Mouse (Mus musculus): ENCODE measurements around the gene Bglap. TPM values are rescaled to one million over a fixed set of nuclear protein-coding genes. Genes with fewer than 3 reads are reported as not detected.

The Bglap gene
- polyA plus RNA-seq, 1 experiment, result 0.43 TPM

DNA sequence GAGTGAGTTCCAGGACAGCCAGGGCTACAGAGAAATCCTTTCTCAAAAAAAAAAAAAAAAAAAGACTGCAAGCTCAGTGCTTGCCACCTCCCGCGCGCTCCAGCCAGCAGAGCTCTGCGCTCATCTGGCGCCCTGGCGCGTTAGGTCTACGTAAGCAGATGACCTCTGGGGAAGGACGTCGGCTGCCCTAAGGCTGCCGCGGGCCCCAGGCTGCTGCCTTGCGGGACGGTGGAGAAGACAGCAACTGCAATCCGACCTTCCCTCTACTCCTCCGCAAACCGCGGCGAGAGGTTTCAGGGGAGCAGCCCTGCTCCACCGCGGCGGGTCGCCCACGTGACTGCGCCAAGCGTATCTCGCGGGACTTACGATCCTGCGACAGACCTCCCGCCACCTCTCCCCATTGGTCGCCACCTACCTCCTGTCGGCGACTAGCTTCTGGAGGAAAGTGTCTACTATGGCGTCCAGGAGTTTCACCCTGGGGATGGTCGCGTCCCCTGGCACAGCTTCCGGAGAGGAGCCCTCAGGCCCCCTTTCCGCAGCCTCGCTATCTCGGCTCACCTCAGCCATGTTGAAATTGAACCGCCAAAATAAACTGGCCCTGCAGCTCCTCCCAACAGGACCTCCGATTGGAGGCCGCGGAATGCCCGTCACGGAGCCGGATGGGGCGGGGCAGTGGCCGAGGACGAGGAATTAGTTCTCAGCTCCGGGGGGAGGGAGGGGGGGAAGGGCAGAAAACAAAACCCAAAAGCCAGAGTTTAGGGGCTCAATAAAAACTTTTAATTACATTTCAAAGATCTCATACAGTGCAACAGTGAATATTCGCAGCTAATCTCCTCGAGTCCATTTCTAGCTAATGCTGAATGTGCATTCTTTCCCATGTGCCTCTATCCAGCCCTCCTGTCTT is 25.7 kb upstream of the Bglap start, which contains the start of gene Pmf1:
Pmf1 (minus strand) TSS at position 591 of the 904 bp plus-strand sequence.
- DNase-seq (ENCODE audit: low read depth in 1 of 2, low spot score in 2 of 2), result peak; percentile 86 to 93
- Histone ChIP-seq H3K36me3 (ENCODE audit: control insufficient read depth, insufficient read depth, low read length) (peaks cover 2% of the 10 kb centered on the region), H3K27me3 (ENCODE audit: control insufficient read depth, insufficient read depth, low read length) (no peaks in the 10 kb centered on the region), H3K27ac (ENCODE audit: insufficient read depth, low read length) (peak within 1 kb of the TSS; percentile 98), H3K4me1 (ENCODE audit: control insufficient read depth, insufficient read depth, insufficient read length) (peaks cover 1% of the 10 kb centered on the region; the same call in 1 of the 2 replicates), H3K4me3 (ENCODE audit: extremely low read depth, insufficient read depth, insufficient read length) (peak within 1 kb of the TSS; percentile 90)
- WGBS, result under 1% methylated on average over 53 of the region's 54 CpGs
- peak; percentile 87 for TF ChIP-seq POLR2A (IDR thresholded peaks at IDR 0.05; ENCODE audit: low read depth, low read length)
- no peak for TF ChIP-seq CTCF (IDR thresholded peaks at IDR 0.05; ENCODE audit: extremely low read depth, insufficient read depth, insufficient read length, insufficient replicate concordance)

DNA sequence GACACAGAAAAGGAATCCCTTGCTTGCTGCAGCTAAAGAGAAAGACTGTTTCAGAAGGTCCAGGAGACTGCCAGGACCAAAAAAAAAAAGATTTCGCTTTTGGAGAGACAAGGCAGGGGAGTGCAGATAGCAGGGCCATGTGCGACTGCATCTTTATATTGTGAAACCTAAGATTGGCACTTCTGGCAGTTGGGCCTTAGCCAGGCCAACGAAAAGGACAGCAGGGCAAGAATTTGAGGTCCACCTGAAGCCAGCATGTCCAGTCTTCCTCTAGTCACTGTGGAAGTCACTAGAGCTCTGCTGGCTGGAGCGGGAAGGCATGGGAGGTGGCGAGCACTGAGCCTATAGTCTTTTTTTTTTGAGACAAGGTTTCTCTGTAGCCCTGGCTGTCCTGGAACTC is 24.7 kb upstream of the Bglap start:
- no peak for TF ChIP-seq CTCF (IDR thresholded peaks at IDR 0.05; ENCODE audit: extremely low read depth, insufficient read depth, insufficient read length, insufficient replicate concordance)
- TF ChIP-seq POLR2A (IDR thresholded peaks at IDR 0.05; ENCODE audit: low read depth, low read length), result no peak
- 58% methylated on average over 5 of the region's 5 CpGs for WGBS
- Histone ChIP-seq H3K4me1 (ENCODE audit: control insufficient read depth, insufficient read depth, insufficient read length) (peaks cover 1% of the 10 kb centered on the region; the same call in 1 of the 2 replicates), H3K36me3 (ENCODE audit: control insufficient read depth, insufficient read depth, low read length) (peaks cover 2% of the 10 kb centered on the region), H3K27me3 (ENCODE audit: control insufficient read depth, insufficient read depth, low read length) (no peaks in the 10 kb centered on the region), H3K27ac (ENCODE audit: insufficient read depth, low read length) (no peak overlapping the region), H3K4me3 (ENCODE audit: extremely low read depth, insufficient read depth, insufficient read length) (0 out of 2 replicates have a peak overlapping the region, but pooled peaks have one; percentile 14)
- DNase-seq (ENCODE audit: low read depth in 1 of 2, low spot score in 2 of 2), result no peak

DNA sequence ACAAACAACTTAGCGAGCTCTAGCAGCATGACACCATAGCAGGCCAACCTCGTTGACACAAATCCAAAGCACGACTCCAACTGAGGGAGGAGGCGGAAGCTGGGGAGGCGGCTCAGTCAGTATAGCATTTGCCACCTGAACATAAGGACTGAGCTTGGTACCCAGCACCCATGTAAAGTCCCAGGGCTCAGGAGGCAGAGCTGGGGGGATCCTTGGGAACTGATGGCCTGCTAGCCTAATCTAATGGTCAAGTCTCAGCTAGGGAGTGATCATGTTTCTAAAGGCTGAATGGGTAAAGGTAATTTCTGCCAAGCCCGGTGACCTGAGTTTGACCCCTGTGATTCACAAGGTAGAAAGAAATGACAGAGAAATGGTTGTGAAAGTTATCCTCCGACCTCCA is 23.3 kb upstream of the Bglap start:
- peaks cover 2% of the 10 kb centered on the region; the same call in 1 of the 2 replicates for H3K4me1 ChIP-seq (ENCODE audit: control insufficient read depth, insufficient read depth, insufficient read length)
- 82% methylated on average over 7 of the region's 7 CpGs for WGBS

GRCm38 (mm10) chr3:88407090-88407489 is 22.8 kb upstream of the Bglap start:
- Histone ChIP-seq H3K27me3 (ENCODE audit: control insufficient read depth, insufficient read depth, low read length) (no peaks in the 10 kb centered on the region), H3K4me1 (ENCODE audit: control insufficient read depth, insufficient read depth, insufficient read length) (peaks cover 5% of the 10 kb centered on the region; the same call in 1 of the 2 replicates), H3K27ac (ENCODE audit: insufficient read depth, low read length) (no peak overlapping the region), H3K4me3 (ENCODE audit: extremely low read depth, insufficient read depth, insufficient read length) (no peak overlapping the region), H3K36me3 (ENCODE audit: control insufficient read depth, insufficient read depth, low read length) (no peaks in the 10 kb centered on the region)
- 1% methylated on average over 2 of the region's 2 CpGs for WGBS
- TF ChIP-seq POLR2A (IDR thresholded peaks at IDR 0.05; ENCODE audit: low read depth, low read length) (no peak), CTCF (IDR thresholded peaks at IDR 0.05; ENCODE audit: extremely low read depth, insufficient read depth, insufficient read length, insufficient replicate concordance) (peak; percentile 78; the same call in 1 of the 2 replicates)
- DNase-seq (ENCODE audit: low read depth in 1 of 2, low spot score in 2 of 2), result peak; percentile 52 to 72

More for the DNA sequence above, 23.3 kb upstream of the Bglap start:
- Histone ChIP-seq H3K36me3 (ENCODE audit: control insufficient read depth, insufficient read depth, low read length) (no peaks in the 10 kb centered on the region; the same call in 1 of the 2 replicates), H3K27me3 (ENCODE audit: control insufficient read depth, insufficient read depth, low read length) (no peaks in the 10 kb centered on the region), H3K27ac (ENCODE audit: insufficient read depth, low read length) (no peak overlapping the region), H3K4me3 (ENCODE audit: extremely low read depth, insufficient read depth, insufficient read length) (no peak overlapping the region)
- DNase-seq (ENCODE audit: low read depth in 1 of 2, low spot score in 2 of 2), result no peak
- TF ChIP-seq POLR2A (IDR thresholded peaks at IDR 0.05; ENCODE audit: low read depth, low read length), result no peak
- no peak for TF ChIP-seq CTCF (IDR thresholded peaks at IDR 0.05; ENCODE audit: extremely low read depth, insufficient read depth, insufficient read length, insufficient replicate concordance)

- no peak for DNase-seq (ENCODE audit: low read depth in 1 of 2, low spot score in 2 of 2)
- Histone ChIP-seq H3K4me3 (ENCODE audit: extremely low read depth, insufficient read depth, insufficient read length) (no peak overlapping the region), H3K4me1 (ENCODE audit: control insufficient read depth, insufficient read depth, insufficient read length) (peaks cover 4% of the 10 kb centered on the region; the same call in 1 of the 2 replicates), H3K36me3 (ENCODE audit: control insufficient read depth, insufficient read depth, low read length) (no peaks in the 10 kb centered on the region), H3K27ac (ENCODE audit: insufficient read depth, low read length) (no peak overlapping the region), H3K27me3 (ENCODE audit: control insufficient read depth, insufficient read depth, low read length) (no peaks in the 10 kb centered on the region)
- TF ChIP-seq POLR2A (IDR thresholded peaks at IDR 0.05; ENCODE audit: low read depth, low read length) (no peak), CTCF (IDR thresholded peaks at IDR 0.05; ENCODE audit: extremely low read depth, insufficient read depth, insufficient read length, insufficient replicate concordance) (no peak)
- WGBS, result 85% methylated on average over 10 of the region's 10 CpGs
Observed at GRCm38 (mm10) chr3:88403522-88404230, 19.4 kb upstream of the Bglap start.

GRCm38 (mm10) chr3:88398666-88399065 is 14.4 kb upstream of the Bglap start:
- no peak for DNase-seq (ENCODE audit: low read depth in 1 of 2, low spot score in 2 of 2)
- H3K36me3 ChIP-seq (ENCODE audit: control insufficient read depth, insufficient read depth, low read length), result peaks cover 4% of the 10 kb centered on the region
- H3K27ac ChIP-seq (ENCODE audit: insufficient read depth, low read length), result no peak overlapping the region
- peaks cover 17% of the 10 kb centered on the region; the same call in 1 of the 2 replicates for H3K4me1 ChIP-seq (ENCODE audit: control insufficient read depth, insufficient read depth, insufficient read length)
- TF ChIP-seq CTCF (IDR thresholded peaks at IDR 0.05; ENCODE audit: extremely low read depth, insufficient read depth, insufficient read length, insufficient replicate concordance) (no peak), POLR2A (IDR thresholded peaks at IDR 0.05; ENCODE audit: low read depth, low read length) (no peak)
- no peaks in the 10 kb centered on the region for H3K27me3 ChIP-seq (ENCODE audit: control insufficient read depth, insufficient read depth, low read length)
- no peak overlapping the region for H3K4me3 ChIP-seq (ENCODE audit: extremely low read depth, insufficient read depth, insufficient read length)
- 83% methylated on average over 2 of the region's 2 CpGs for WGBS
